Mouse (Mus musculus): ENCODE results near the gene Neu2. TPM values are rescaled to one million over a fixed set of nuclear protein-coding genes. Genes with fewer than 3 reads are reported as not detected.

Neu2 gene
- polyA plus RNA-seq, 1 experiment from 2014 or later = not detected

DNA sequence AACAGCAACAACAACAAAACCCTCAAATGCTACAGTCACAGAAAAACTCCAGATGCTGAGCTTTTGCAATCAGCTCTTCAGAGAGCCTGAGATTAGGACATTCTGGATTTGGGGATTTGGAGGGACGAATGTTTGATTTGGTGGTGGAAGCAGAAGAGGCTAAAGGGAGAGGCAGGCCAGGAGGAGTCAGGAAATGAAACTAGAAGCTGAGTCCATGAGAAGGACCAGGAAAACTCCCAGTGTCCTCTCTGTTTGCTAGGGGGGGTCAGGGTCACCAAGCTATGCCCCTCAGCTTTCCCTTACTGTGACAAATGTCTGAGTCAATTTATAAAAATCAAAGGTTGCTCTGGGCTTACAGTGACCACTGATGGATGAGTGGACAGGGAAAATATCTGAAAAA lies 43.9 kb downstream of the Neu2 start:
- H3K27me3 ChIP-seq (ENCODE audit: control insufficient read depth, insufficient read depth, low read length) = no peaks in the 10 kb centered on the region
- DNase-seq (ENCODE audit: low spot score) (no peak), ATAC-seq (ENCODE audit: low FRiP score) (no peak)
- 73% methylated on average over 1 of the region's 1 CpGs for WGBS
- no peaks in the 10 kb centered on the region for H3K4me1 ChIP-seq (replicated peaks; ENCODE audit: control insufficient read depth, insufficient read depth, low read length)
- H3K9me3 ChIP-seq (ENCODE audit: control insufficient read depth, low read length) = no peaks in the 10 kb centered on the region
- no peak overlapping the region for H3K4me2 ChIP-seq (replicated peaks; ENCODE audit: low read depth, low read length)
- H3K9ac ChIP-seq (ENCODE audit: low read depth, low read length) = no peak overlapping the region
- H3K36me3 ChIP-seq (ENCODE audit: control insufficient read depth, insufficient read depth, low read length) = no peaks in the 10 kb centered on the region
- no peak overlapping the region for H3K4me3 ChIP-seq (ENCODE audit: low read depth, low read length)
- no peak overlapping the region for H3K27ac ChIP-seq (ENCODE audit: low read depth, low read length)

DNA sequence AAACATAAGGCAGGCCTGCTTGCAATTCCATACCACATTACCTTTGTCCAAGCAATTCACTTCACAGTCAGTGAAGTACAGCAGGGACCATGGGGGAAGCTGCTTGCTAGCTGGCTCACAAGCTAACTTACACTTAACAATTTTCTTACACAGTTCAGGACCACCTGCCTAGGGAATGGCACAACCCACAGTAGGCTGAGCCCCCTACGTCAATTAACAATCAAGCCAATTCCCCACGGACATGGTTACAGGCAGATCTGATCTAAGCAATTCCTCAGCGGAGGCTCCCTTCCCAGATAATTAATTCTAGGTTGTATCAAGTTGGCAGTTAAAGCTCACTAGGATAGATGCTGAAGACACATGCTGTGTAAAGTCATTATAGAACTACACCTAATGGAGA lies 53.3 kb downstream of the Neu2 start:
- H3K27me3 ChIP-seq (ENCODE audit: control insufficient read depth, insufficient read depth, low read length) = no peaks in the 10 kb centered on the region
- no peak overlapping the region for H3K9ac ChIP-seq (ENCODE audit: low read depth, low read length)
- H3K9me3 ChIP-seq (ENCODE audit: control insufficient read depth, low read length) = no peaks in the 10 kb centered on the region
- DNase-seq (ENCODE audit: low spot score) = no peak
- H3K36me3 ChIP-seq (ENCODE audit: control insufficient read depth, insufficient read depth, low read length) = no peaks in the 10 kb centered on the region
- H3K4me3 ChIP-seq (ENCODE audit: low read depth, low read length) = no peak overlapping the region
- no peak overlapping the region for H3K27ac ChIP-seq (ENCODE audit: low read depth, low read length)
- H3K4me2 ChIP-seq (replicated peaks; ENCODE audit: low read depth, low read length) = no peak overlapping the region
- 62% methylated on average over 3 of the region's 3 CpGs for WGBS
- no peak for ATAC-seq (ENCODE audit: low FRiP score)
- no peaks in the 10 kb centered on the region for H3K4me1 ChIP-seq (replicated peaks; ENCODE audit: control insufficient read depth, insufficient read depth, low read length)

DNA sequence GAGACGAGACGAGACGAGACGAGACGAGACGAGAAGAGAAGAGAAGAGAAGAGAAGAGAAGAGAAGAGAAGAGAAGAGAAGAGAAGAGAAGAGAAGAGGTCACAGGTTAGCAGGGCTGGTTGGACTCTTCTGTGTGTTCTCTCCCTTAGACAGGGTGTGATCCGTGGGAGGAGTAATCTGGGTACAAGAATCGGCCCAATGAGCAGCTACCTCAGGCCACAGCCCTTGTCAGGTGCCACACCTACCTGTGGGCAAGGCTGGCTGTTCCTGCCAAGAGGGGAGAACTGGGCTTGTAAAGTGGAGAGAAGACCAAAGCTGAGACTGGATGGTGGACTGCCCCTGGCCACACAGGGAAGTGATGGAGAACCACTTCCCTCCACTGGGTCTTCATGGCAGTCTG lies 56.1 kb downstream of the Neu2 start:
- Histone ChIP-seq H3K36me3 (ENCODE audit: control insufficient read depth, insufficient read depth, low read length) (no peaks in the 10 kb centered on the region), H3K27ac (ENCODE audit: low read depth, low read length) (no peak overlapping the region), H3K4me3 (ENCODE audit: low read depth, low read length) (no peak overlapping the region), H3K27me3 (ENCODE audit: control insufficient read depth, insufficient read depth, low read length) (no peaks in the 10 kb centered on the region), H3K9ac (ENCODE audit: low read depth, low read length) (no peak overlapping the region), H3K4me2 (replicated peaks; ENCODE audit: low read depth, low read length) (no peak overlapping the region), H3K9me3 (ENCODE audit: control insufficient read depth, low read length) (no peaks in the 10 kb centered on the region), H3K4me1 (replicated peaks; ENCODE audit: control insufficient read depth, insufficient read depth, low read length) (no peaks in the 10 kb centered on the region)
- no peak for DNase-seq (ENCODE audit: low spot score)
- no peak for ATAC-seq (ENCODE audit: low FRiP score)
- WGBS = 80% methylated on average over 4 of the region's 8 CpGs

DNA sequence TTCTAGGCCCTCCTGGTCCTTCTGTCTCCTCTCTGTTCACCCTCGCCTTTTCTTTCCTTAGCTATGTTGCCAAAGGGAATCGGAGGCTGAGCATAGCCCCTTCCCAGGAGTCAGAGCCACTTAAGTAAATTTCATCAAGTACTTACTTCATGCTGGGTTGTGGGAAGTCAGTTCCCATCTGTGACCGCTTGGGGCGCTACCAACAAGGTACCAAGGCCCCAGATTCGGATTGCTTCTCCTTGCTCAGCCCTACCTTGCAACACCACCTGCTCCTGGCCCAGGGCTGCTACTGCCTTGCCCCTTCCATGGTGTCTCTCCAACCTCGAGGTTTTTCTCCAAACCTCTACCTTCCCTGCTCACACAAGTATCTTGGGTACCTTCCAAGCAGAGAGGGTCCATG lies 58.7 kb downstream of the Neu2 start:
- ATAC-seq (ENCODE audit: low FRiP score) (no peak), DNase-seq (ENCODE audit: low spot score) (peak; percentile 29)
- Histone ChIP-seq H3K27me3 (ENCODE audit: control insufficient read depth, insufficient read depth, low read length) (no peaks in the 10 kb centered on the region), H3K4me1 (replicated peaks; ENCODE audit: control insufficient read depth, insufficient read depth, low read length) (no peaks in the 10 kb centered on the region), H3K4me2 (replicated peaks; ENCODE audit: low read depth, low read length) (no peak overlapping the region), H3K36me3 (ENCODE audit: control insufficient read depth, insufficient read depth, low read length) (no peaks in the 10 kb centered on the region), H3K9ac (ENCODE audit: low read depth, low read length) (no peak overlapping the region), H3K4me3 (ENCODE audit: low read depth, low read length) (no peak overlapping the region), H3K9me3 (ENCODE audit: control insufficient read depth, low read length) (no peaks in the 10 kb centered on the region), H3K27ac (ENCODE audit: low read depth, low read length) (no peak overlapping the region)
- 43% methylated on average over 6 of the region's 6 CpGs for WGBS

DNA sequence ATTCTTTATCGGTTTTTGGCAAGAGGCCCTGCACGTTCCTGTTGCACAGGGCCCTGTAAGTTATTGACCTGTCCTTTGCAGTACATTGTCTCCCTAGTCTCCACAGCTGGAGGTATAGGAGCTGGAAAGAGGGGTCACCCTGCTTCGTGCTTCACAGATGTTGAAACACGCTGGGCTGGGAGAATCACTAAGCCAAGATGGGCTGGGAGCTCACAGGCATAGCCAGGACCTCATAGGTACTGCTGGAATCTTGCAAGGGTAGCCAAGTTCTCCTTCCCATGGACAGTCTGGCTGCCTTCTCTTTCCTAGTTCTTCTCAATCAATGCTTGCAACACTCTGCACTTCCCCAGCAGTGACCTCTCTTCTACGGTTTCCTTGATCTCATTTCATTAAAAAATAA lies 63.6 kb downstream of the Neu2 start:
- 77% methylated on average over 5 of the region's 5 CpGs for WGBS
- no peak overlapping the region for H3K4me2 ChIP-seq (replicated peaks; ENCODE audit: low read depth, low read length)
- no peak overlapping the region for H3K9ac ChIP-seq (ENCODE audit: low read depth, low read length)

DNA sequence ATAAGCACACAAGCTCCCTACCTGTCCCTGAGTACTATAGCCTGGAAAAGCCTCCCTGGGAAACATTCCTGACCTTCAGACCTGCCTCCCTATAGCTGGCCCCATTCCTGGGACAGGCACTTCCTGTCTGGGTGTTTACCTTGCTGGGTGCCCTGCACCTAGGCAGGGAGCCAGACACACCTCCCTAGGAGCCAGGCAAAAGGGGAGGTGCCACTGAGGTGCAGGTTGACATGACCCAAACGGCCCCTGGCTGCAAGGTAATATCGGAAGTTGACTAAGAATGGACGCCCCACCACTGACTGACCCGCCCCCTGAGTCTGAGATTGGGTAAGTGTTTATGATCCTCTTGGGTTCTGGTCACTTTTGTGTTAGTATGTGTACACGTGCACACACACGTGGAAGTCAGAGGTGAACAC lies 64.1 kb downstream of the Neu2 start, which contains the start of gene Ngef:
Gene Ngef (minus strand): TSS at position 71 of the 416 bp plus-strand sequence.
- no peak within 1 kb of the TSS for H3K9ac ChIP-seq (ENCODE audit: low read depth, low read length)
- H3K27ac ChIP-seq (ENCODE audit: low read depth, low read length) = no peak within 1 kb of the TSS
- no peak within 1 kb of the TSS for H3K4me3 ChIP-seq (ENCODE audit: low read depth, low read length)
- no peaks in the 10 kb centered on the region for H3K9me3 ChIP-seq (ENCODE audit: control insufficient read depth, low read length)
- DNase-seq (ENCODE audit: low spot score) (no peak), ATAC-seq (ENCODE audit: low FRiP score) (no peak; the same call in 1 of the 2 replicates)
- no peak within 1 kb of the TSS for H3K4me2 ChIP-seq (replicated peaks; ENCODE audit: low read depth, low read length)
- H3K36me3 ChIP-seq (ENCODE audit: control insufficient read depth, insufficient read depth, low read length) = no peaks in the 10 kb centered on the region
- no peaks in the 10 kb centered on the region for H3K4me1 ChIP-seq (replicated peaks; ENCODE audit: control insufficient read depth, insufficient read depth, low read length)
- no peaks in the 10 kb centered on the region for H3K27me3 ChIP-seq (ENCODE audit: control insufficient read depth, insufficient read depth, low read length)
- WGBS = 85% methylated on average over 6 of the region's 6 CpGs

More for the DNA sequence above, 63.6 kb downstream of the Neu2 start:
- Histone ChIP-seq H3K9me3 (ENCODE audit: control insufficient read depth, low read length) (no peaks in the 10 kb centered on the region), H3K4me1 (replicated peaks; ENCODE audit: control insufficient read depth, insufficient read depth, low read length) (no peaks in the 10 kb centered on the region), H3K27ac (ENCODE audit: low read depth, low read length) (no peak overlapping the region), H3K36me3 (ENCODE audit: control insufficient read depth, insufficient read depth, low read length) (no peaks in the 10 kb centered on the region), H3K27me3 (ENCODE audit: control insufficient read depth, insufficient read depth, low read length) (no peaks in the 10 kb centered on the region), H3K4me3 (ENCODE audit: low read depth, low read length) (no peak overlapping the region)
- DNase-seq (ENCODE audit: low spot score) (no peak), ATAC-seq (ENCODE audit: low FRiP score) (no peak)

DNA sequence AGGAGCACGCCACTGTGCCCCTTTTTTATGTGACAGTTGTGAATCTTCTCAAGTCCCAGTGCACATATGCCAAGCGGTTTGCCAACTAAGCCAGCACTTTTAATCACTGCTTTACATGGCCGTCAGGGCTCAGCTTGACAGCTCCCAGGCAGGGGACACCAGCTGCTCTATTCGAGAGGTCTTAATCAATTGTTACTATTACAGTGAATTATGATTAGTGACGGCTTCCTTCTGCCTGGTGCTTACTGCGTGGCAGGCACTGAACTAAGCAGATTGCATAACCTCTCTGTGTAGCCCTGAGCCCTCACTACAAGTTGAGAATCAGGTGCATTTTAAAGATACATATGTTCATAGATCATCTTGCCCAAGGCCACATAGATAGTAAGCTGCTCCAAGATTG lies 64.7 kb downstream of the Neu2 start:
- H3K27ac ChIP-seq (ENCODE audit: low read depth, low read length) = no peak overlapping the region
- WGBS = 60% methylated on average over 6 of the region's 6 CpGs

DNA sequence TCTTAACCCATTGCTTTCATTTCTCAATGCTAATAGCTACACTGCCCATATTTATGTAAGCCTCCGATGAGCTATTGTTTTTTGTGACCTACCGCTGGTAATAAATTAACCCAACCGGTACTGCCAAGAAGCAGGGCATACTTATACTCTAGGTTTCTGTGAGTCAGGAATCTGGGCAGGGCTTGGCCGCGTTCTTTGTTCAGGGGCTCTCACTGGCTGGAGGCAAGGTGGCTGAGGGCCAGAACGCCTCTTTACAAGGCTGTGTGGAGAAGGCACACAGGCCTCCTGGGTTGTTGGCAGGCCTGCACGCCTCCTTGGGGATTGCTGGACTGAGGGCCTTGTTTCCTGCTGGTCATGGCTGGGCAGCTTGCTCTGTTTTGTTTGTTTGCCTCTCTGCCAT lies 65.1 kb downstream of the Neu2 start:
- DNase-seq (ENCODE audit: low spot score) (no peak), ATAC-seq (ENCODE audit: low FRiP score) (no peak)
- H3K27ac ChIP-seq (ENCODE audit: low read depth, low read length) = no peak overlapping the region
- no peaks in the 10 kb centered on the region for H3K9me3 ChIP-seq (ENCODE audit: control insufficient read depth, low read length)
- no peak overlapping the region for H3K9ac ChIP-seq (ENCODE audit: low read depth, low read length)
- 74% methylated on average over 7 of the region's 7 CpGs for WGBS
- no peaks in the 10 kb centered on the region for H3K36me3 ChIP-seq (ENCODE audit: control insufficient read depth, insufficient read depth, low read length)
- H3K27me3 ChIP-seq (ENCODE audit: control insufficient read depth, insufficient read depth, low read length) = no peaks in the 10 kb centered on the region
- H3K4me2 ChIP-seq (replicated peaks; ENCODE audit: low read depth, low read length) = no peak overlapping the region
- no peak overlapping the region for H3K4me3 ChIP-seq (ENCODE audit: low read depth, low read length)
- no peaks in the 10 kb centered on the region for H3K4me1 ChIP-seq (replicated peaks; ENCODE audit: control insufficient read depth, insufficient read depth, low read length)

More for the DNA sequence above, 64.7 kb downstream of the Neu2 start:
- H3K4me2 ChIP-seq (replicated peaks; ENCODE audit: low read depth, low read length) = no peak overlapping the region
- H3K4me1 ChIP-seq (replicated peaks; ENCODE audit: control insufficient read depth, insufficient read depth, low read length) = no peaks in the 10 kb centered on the region
- H3K4me3 ChIP-seq (ENCODE audit: low read depth, low read length) = no peak overlapping the region
- DNase-seq (ENCODE audit: low spot score) (peak; percentile 18), ATAC-seq (ENCODE audit: low FRiP score) (peak; percentile 68)
- H3K36me3 ChIP-seq (ENCODE audit: control insufficient read depth, insufficient read depth, low read length) = no peaks in the 10 kb centered on the region
- no peaks in the 10 kb centered on the region for H3K9me3 ChIP-seq (ENCODE audit: control insufficient read depth, low read length)
- no peak overlapping the region for H3K9ac ChIP-seq (ENCODE audit: low read depth, low read length)
- no peaks in the 10 kb centered on the region for H3K27me3 ChIP-seq (ENCODE audit: control insufficient read depth, insufficient read depth, low read length)

DNA sequence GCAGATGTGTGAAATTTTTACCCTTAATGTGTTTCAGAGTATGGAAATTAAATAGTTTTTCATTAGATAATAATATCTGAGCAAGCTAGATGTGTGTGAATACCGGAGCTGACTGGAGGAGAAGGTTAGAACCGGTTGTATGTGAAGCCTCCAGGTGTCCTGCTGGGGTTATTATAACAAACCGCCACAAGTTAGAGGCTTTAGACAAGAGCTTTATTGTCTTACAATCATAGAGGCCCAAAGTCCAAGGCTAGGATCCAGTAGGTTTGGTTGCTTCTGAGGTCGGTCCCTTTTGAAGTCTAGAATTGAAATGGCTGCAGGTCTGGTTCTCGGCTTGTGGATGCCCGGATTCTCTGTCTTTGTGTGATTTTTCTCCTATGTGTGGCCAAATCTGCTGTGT lies 69.3 kb downstream of the Neu2 start:
- Histone ChIP-seq H3K27ac (ENCODE audit: low read depth, low read length) (no peak overlapping the region), H3K9ac (ENCODE audit: low read depth, low read length) (no peak overlapping the region), H3K36me3 (ENCODE audit: control insufficient read depth, insufficient read depth, low read length) (no peaks in the 10 kb centered on the region), H3K9me3 (ENCODE audit: control insufficient read depth, low read length) (no peaks in the 10 kb centered on the region), H3K4me2 (replicated peaks; ENCODE audit: low read depth, low read length) (no peak overlapping the region), H3K4me3 (ENCODE audit: low read depth, low read length) (no peak overlapping the region), H3K27me3 (ENCODE audit: control insufficient read depth, insufficient read depth, low read length) (peaks cover 3% of the 10 kb centered on the region; the same call in 1 of the 2 replicates), H3K4me1 (replicated peaks; ENCODE audit: control insufficient read depth, insufficient read depth, low read length) (no peaks in the 10 kb centered on the region)
- ATAC-seq (ENCODE audit: low FRiP score) (no peak), DNase-seq (ENCODE audit: low spot score) (no peak)
- 76% methylated on average over 6 of the region's 6 CpGs for WGBS
